Mouse (Mus musculus): ENCODE measurements at regions not wholly inside any gene's neighbourhood (a gene's known extent, or its start where the extent isn't known, plus 50 kb on each side); places are given as distances from the start of the nearest gene placed in this dataset.

DNA sequence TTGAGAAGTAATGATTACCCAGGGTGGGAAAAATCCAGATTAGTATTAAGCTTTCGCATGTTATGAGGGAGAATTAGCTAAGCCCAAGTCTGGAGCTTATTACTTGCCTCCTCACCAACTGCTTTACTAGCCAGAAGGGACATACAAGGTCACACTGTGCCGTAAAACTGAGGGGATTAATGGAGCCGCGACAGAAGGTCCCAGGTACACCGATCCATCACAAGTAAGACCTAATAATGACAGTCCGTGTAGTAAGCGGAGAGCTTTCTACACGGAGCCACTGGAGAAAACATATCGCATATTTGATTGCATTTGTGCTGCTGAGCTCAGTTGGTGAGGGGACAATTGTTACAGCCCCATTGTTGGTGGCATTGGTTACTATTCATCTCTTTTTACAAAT, 133.1 kb upstream of the Sfrp2 start:
- TF ChIP-seq ZMIZ1 (IDR thresholded peaks at IDR 0.05; ENCODE audit: low read depth, low read length): no peak
- TF ChIP-seq MEF2A (IDR thresholded peaks at IDR 0.05; ENCODE audit: borderline replicate concordance, low read depth, low read length): no peak
- no peak for TF ChIP-seq MAZ (IDR thresholded peaks at IDR 0.05; ENCODE audit: low read depth, low read length)
- no peak for TF ChIP-seq CTCF (conservative IDR thresholded peaks at IDR 0.05 in 1 of 2, IDR thresholded peaks at IDR 0.05 in 1 of 2; ENCODE audit: low read depth in 2 of 2, low read length in 2 of 2)
- TF ChIP-seq EP300 (IDR thresholded peaks at IDR 0.05; ENCODE audit: low read length): no peak
- no peak for TF ChIP-seq HCFC1 (IDR thresholded peaks at IDR 0.05; ENCODE audit: low read depth, low read length)
- TF ChIP-seq USF2 (conservative IDR thresholded peaks at IDR 0.05; ENCODE audit: low read depth, low read length): no peak
- no peak for TF ChIP-seq MAFK (IDR thresholded peaks at IDR 0.05; ENCODE audit: insufficient replicate concordance, low read length)
- TF ChIP-seq POLR2A (IDR thresholded peaks at IDR 0.05; ENCODE audit: low read depth, low read length): no peak
- TF ChIP-seq KAT2A (IDR thresholded peaks at IDR 0.05; ENCODE audit: insufficient replicate concordance, low read length): no peak

Measured in CH12.LX (cell line).